Mouse (Mus musculus) heart, postnatal 36 days (tissue): ENCODE results near the gene Ak8. TPM values are rescaled to one million over a fixed set of nuclear protein-coding genes. Genes with fewer than 3 reads are reported as not detected.

ENCODE experiments used
- DNase-seq, 2 experiments: peaks; one replicate each; pipeline ENCODE4 v3.0.0; 2021 to 2022
- intact Hi-C: fragments of 180-260 bp; cut with DNase I; formaldehyde crosslinking; loops from one replicate; pipeline ENCODE4 v1.15.1; 2025
- total RNA-seq, 2 experiments: library from RNA; stranded (reverse); gene quantifications; 2 replicates each; pipeline ENCODE4 v1.2.3; 2021

Gene Ak8
- not detected for total RNA-seq

- intact Hi-C loops: no loop called here
- peak; percentile 75 to 77 for DNase-seq
These were observed at the start of gene Ak8, which contains the start of gene Spaca9 for GRCm38 (mm10) chr2:28699361-28700335. TSS of gene Ak8 (plus strand) at chr2:28700164. TSS of gene Spaca9 (minus strand) at chr2:28699727.

- DNase-seq: no peak
- intact Hi-C loops: no loop called here
These were observed 49.4 kb upstream of the Ak8 start for GRCm38 (mm10) chr2:28650526-28650925.

GRCm38 (mm10) chr2:28653351-28653750 is 46.6 kb upstream of the Ak8 start:
- intact Hi-C loops: no loop called here
- no peak for DNase-seq

GRCm38 (mm10) chr2:28654295-28654694 is 45.7 kb upstream of the Ak8 start:
- no peak for DNase-seq
- intact Hi-C loops: no loop called here

- no peak for DNase-seq
- intact Hi-C loops: no loop called here
These were observed 43.7 kb upstream of the Ak8 start for GRCm38 (mm10) chr2:28656216-28656615.

GRCm38 (mm10) chr2:28662891-28663290 is 37.1 kb upstream of the Ak8 start:
- intact Hi-C loops: no loop called here
- no peak for DNase-seq

- intact Hi-C loops: no loop called here
- no peak for DNase-seq
These were observed 34.1 kb upstream of the Ak8 start for GRCm38 (mm10) chr2:28665818-28666217.

- no peak for DNase-seq
These were observed 28.5 kb upstream of the Ak8 start for GRCm38 (mm10) chr2:28671438-28671837.

GRCm38 (mm10) chr2:28676005-28676404 is 24.0 kb upstream of the Ak8 start:
- DNase-seq: no peak
- intact Hi-C loops: no loop called here

More at GRCm38 (mm10) chr2:28671438-28671837, 28.5 kb upstream of the Ak8 start:
- intact Hi-C loops: no loop called here

GRCm38 (mm10) chr2:28680710-28681109 is 19.3 kb upstream of the Ak8 start:
- intact Hi-C loops: no loop called here
- DNase-seq: peak in 1 of 2 experiments; percentile 25

GRCm38 (mm10) chr2:28681718-28682117 is 18.2 kb upstream of the Ak8 start:
- peak; percentile 9 to 14 for DNase-seq
- intact Hi-C loops: no loop called here

- intact Hi-C loops: no loop called here
- DNase-seq: no peak
These were observed 14.1 kb upstream of the Ak8 start for GRCm38 (mm10) chr2:28685895-28686294.

GRCm38 (mm10) chr2:28688431-28688830 is 11.5 kb upstream of the Ak8 start:
- intact Hi-C loops: no loop called here
- peak in 1 of 2 experiments; percentile 18 for DNase-seq

GRCm38 (mm10) chr2:28692692-28693091 is 7.3 kb upstream of the Ak8 start:
- intact Hi-C loops: no loop called here
- DNase-seq: no peak

- intact Hi-C loops: no loop called here
- peak in 1 of 2 experiments; percentile 8 for DNase-seq
These were observed 1.4 kb upstream of the Ak8 start for GRCm38 (mm10) chr2:28698566-28698965.

GRCm38 (mm10) chr2:28701646-28702262 is 1.8 kb downstream of the Ak8 start:
- no peak for DNase-seq
- intact Hi-C loops: no loop called here

- intact Hi-C loops: no loop called here
- DNase-seq: no peak
These were observed 6.2 kb downstream of the Ak8 start for GRCm38 (mm10) chr2:28706106-28706636.

GRCm38 (mm10) chr2:28706787-28707186 is 6.8 kb downstream of the Ak8 start:
- intact Hi-C loops: no loop called here
- DNase-seq: no peak

GRCm38 (mm10) chr2:28713036-28713435 is 13.1 kb downstream of the Ak8 start:
- DNase-seq: no peak
- intact Hi-C loops: no loop called here

- intact Hi-C loops: no loop called here
- DNase-seq: no peak
These were observed 22.5 kb downstream of the Ak8 start for GRCm38 (mm10) chr2:28722419-28722818.

GRCm38 (mm10) chr2:28723912-28724311 is 23.9 kb downstream of the Ak8 start:
- intact Hi-C loops: no loop called here

More at GRCm38 (mm10) chr2:28723912-28724311, 23.9 kb downstream of the Ak8 start:
- no peak for DNase-seq
